Mouse (Mus musculus): ENCODE data around the gene Mrpl23. TPM values are rescaled to one million over a fixed set of nuclear protein-coding genes. Genes with fewer than 3 reads are reported as not detected.

Mrpl23 gene
- 10 to 100 TPM; 13.4 to 14.1 TPM for total RNA-seq (2023)

DNA sequence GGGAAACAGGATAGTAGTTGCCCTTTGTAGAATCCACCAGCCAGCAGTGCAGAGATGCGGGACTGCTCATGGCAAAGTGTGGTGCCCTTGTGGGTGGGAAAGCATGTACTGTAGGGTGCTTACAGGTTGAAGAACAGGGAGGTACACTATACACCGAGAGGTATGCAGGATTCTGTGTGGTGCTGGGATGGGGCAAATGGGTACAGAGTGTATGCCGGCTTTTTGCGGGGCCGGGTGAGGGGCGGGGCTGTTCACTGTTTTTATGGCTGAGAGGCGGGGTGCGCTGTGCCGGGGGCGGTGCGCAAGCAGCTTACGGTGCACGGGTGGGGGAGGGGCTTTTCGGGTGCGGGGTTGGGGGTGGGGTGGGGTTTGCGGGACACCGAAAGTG, at the start of gene Mrpl23:
TSS of gene Mrpl23 (plus strand) at position 16 of the 388 bp plus-strand sequence.

GRCm38 (mm10) chr7:142498575-142498974, 33.9 kb upstream of the Mrpl23 start, which contains the start of gene Tnnt3:
Tnnt3 (plus strand) TSS chr7:142498836.

Other genes starting within 250 kb of the Mrpl23 start
- not detected for gene Krtap5-1, start 235.6 kb upstream of the Mrpl23 start, total RNA-seq (2023)
- gene Krtap5-4, start 229.1 kb upstream of the Mrpl23 start, total RNA-seq (2023) = not detected
- gene Ifitm10, start 158.9 kb upstream of the Mrpl23 start, total RNA-seq (2023) = 10 to 100 TPM; 17.0 to 21.9 TPM
- 10 to 100 TPM in 1 of 2 experiments, 1 to 10 TPM in 1; 2.6 to 11.5 TPM for gene Gm49369, start 150.0 kb upstream of the Mrpl23 start, total RNA-seq (2023)
- 100 to 1,000 TPM; 244 to 275 TPM for gene Ctsd, start 144.6 kb upstream of the Mrpl23 start, total RNA-seq (2023)
- gene Syt8, start 97.8 kb upstream of the Mrpl23 start, total RNA-seq (2023) = not detected
- not detected for gene Tnni2, start 90.9 kb upstream of the Mrpl23 start, total RNA-seq (2023)
- gene Lsp1, start 71.9 kb upstream of the Mrpl23 start, total RNA-seq (2023) = 100 to 1,000 TPM; 658 to 692 TPM
- gene Tnnt3, start 33.9 kb upstream of the Mrpl23 start, total RNA-seq (2023) = 10 to 100 TPM; 27.2 to 28.5 TPM
- 1 to 10 TPM in 1 of 2 experiments, under 1 TPM in 1; 0.38 to 1.2 TPM for gene Igf2, start 134.1 kb downstream of the Mrpl23 start, total RNA-seq (2023)
- gene Gm49394, start 137.3 kb downstream of the Mrpl23 start, total RNA-seq (2023) = not detected
- gene Ins2, start 210.7 kb downstream of the Mrpl23 start, total RNA-seq (2023) = not detected

All from T-cell, adult 66 days (primary cell).